Mouse (Mus musculus): Measurements from ENCODE around the gene Usp36.

Usp36 gene

GRCm38 (mm10) chr11:118220561-118221262 is 69.3 kb downstream of the Usp36 start:
- DNase-seq = peak; percentile 92

DNA sequence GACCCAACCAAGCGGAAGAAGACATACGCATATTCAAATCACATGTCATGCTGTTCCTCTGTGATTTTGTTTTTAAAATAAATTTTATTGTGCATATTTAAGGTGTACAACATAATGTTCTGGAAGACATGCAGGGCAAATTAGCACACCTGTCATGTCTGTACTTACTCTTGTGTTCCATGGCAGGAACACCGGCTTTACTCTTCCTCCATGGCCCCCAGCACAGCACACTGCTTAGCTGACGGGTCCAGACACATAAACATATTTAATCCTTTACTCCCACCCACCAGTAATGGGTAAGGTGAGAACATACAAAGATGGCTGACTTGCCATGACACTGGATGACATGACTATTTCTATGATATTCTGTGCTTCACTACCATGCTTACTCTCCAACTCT is 71.0 kb downstream of the Usp36 start:
- DNase-seq = no peak

DNA sequence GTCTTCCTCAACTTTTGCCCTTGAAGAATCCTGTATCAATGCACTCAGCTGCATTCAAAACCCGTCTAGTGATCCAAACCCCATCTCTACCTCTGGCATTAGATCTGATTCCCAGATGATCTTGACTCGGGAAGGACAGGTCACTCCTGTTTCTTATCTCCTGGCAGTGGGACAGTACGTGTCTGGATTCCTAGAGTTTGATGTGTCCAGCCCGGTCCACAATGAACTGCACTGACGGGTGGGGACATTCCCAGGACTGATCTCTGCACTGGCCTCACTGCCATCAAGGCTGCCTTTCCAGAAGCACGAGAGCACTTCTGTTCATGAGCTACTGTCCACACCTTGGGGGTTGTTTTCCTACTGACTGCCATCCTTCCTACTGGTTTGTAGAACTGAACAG is 73.6 kb downstream of the Usp36 start:
- peak; percentile 97 for DNase-seq

DNA sequence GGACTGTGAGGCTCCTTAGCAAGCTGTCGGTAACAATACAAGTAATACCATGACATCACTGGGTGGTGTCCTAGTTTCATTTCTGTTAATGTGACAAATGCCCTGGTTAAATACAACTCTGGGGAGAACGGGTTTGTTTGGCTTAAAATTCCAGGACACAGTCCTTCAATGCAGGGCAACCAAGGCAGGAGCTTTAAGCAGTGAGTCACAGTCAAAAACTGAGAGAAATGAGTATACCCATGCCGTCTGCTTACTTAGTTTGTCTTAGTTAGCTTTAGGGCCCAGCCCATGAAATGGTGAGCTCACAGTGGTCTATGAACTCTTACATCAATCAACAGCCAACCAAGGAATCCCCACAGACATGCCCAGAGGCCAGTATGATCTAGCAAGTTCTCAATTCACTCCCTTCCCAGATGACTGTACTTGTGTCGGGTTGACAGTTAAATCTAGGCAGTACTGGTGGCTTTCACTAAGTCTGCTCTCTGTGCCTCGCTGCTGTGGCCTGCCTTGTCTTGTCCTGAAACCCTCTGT is 74.1 kb downstream of the Usp36 start:
- peak; percentile 89 for DNase-seq

DNA sequence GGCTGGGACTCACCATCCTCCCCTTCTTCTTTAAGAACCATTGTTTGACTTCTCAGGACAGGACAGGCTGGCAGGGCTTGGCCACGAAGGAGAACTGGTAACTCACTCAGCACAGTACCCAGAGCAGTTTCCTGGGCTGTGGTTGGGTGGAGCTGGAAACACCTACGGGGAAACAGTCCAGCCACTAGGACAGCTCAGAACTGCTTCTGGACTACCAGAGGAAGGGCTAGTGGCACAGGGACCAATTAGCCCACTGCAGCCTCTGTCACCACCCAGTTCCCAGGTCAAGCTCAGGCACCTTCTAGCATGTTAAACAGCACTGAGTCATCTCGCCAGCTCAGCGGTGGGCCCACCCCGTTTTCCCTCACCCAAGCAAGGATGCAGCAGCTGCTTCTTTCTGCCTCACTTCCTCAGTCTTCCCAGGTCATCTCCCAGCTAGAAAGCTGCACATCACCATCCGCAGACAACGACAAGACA is 77.4 kb downstream of the Usp36 start:
- DNase-seq = peak; percentile 95

- DNase-seq = peak; percentile 98
These were observed 78.1 kb downstream of the Usp36 start for GRCm38 (mm10) chr11:118211749-118212635.

- DNase-seq = peak; percentile 95
These were observed 79.1 kb downstream of the Usp36 start for GRCm38 (mm10) chr11:118210962-118211361.

DNA sequence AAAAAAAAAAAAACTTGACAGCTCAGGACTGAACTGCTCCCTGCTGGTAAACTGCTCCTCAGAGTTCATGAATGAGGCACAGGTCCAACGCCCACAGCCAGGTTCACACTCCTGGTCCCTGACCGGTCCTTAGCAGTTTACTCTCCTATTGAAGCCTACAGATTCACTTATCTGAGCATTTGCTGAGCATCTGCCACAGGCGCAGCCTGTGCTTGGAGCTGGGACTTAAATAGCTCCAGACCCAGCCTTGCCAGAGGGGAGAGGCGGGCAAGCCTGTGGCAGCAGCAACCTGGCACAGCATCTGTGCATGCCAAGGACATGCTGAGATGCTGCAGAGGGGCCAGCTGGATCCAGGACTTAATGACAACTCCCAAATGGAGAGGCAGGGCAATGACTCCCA is 79.9 kb downstream of the Usp36 start:
- no peak for DNase-seq

Measured in heart, adult 11 months (tissue).